Comparison of ENCODE assay signal across 10 mouse cellular contexts in the genomic region with DNA sequence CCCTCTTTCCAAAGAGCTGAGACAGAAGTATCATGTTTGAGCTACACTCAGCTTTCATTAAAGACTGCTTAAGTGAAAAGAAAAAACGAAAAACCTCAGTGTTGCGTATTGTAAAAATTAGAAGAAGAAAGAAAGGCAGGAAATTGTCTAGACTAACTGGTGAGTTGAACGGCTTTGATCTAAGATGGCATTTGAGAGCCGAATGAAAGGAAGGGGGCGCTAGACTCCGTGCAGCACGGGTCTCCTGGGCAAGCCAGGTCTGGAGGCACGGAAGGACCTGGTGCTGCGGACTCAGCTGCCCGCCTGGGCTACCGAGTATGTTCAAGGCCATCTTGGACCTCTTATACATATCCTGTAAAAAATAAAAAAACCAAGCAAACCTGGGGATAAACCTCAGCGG. TPM values are rescaled to one million over a fixed set of nuclear protein-coding genes. Genes with fewer than 3 reads are reported as not detected.
DNase-seq lines count a peak whose midpoint lies in the region; ATAC-seq and TF ChIP-seq lines count a peak whose summit lies in the region.
"Had no signal": no experiment of that assay in that cellular context is flagged by ENCODE, and none has a peak within 500 bp of the region (broad histone marks: within the 10 kb centered on the region; RNA-seq: fewer than 3 reads in every experiment).

No protein-coding gene starts in this region.

- TF ChIP-seq CTCF in gastrocnemius, adult 2 months (IDR thresholded peaks at IDR 0.05), result peak; percentile 26; the same call in 1 of the 2 replicates
- peak; percentile 42 for TF ChIP-seq CTCF in lung, postnatal 0 days (IDR thresholded peaks at IDR 0.05)

- ATAC-seq in lung, postnatal 0 days, result no peak
- no peak for ATAC-seq in midbrain, embryonic 14.5 days (ENCODE audit: low FRiP score, low TSS enrichment)

- DNase-seq in gastrocnemius, adult 2 months, result no peak
- DNase-seq in gastrocnemius, postnatal 36 days, result no peak
- DNase-seq in lung, postnatal 0 days (ENCODE audit: low spot score), result no peak
- DNase-seq in lung, postnatal 36 days, result no peak
- peak; percentile 28 for DNase-seq in T-cell, adult 2 months (ENCODE audit: low spot score)
- DNase-seq in midbrain, embryonic 14.5 days, result no peak
- DNase-seq in heart, adult 18-20 months, result no peak
- DNase-seq in lung, postnatal 10 days, result no peak
- DNase-seq: cerebellum, adult 2 months had no signal

- WGBS in lung, postnatal 0 days, result 53% methylated on average over 12 of the region's 12 CpGs
- 63% methylated on average over 12 of the region's 12 CpGs for WGBS in midbrain, embryonic 14.5 days

- no peak overlapping the region for H3K4me2 ChIP-seq in lung, postnatal 0 days (replicated peaks; ENCODE audit: low read depth, low read length)
- no peak overlapping the region for H3K4me2 ChIP-seq in midbrain, embryonic 14.5 days (ENCODE audit: low read length)
- H3K4me2 ChIP-seq: limb, embryonic 13.5 days had no signal

- H3K9ac ChIP-seq in lung, postnatal 0 days (replicated peaks; ENCODE audit: low read depth), result no peak overlapping the region
- H3K9ac ChIP-seq in midbrain, embryonic 14.5 days (replicated peaks; ENCODE audit: low read length), result no peak overlapping the region
- H3K9ac ChIP-seq: limb, embryonic 13.5 days had no signal

- H3K9me3 ChIP-seq in lung, postnatal 0 days (ENCODE audit: low read length), result no peaks in the 10 kb centered on the region
- no peaks in the 10 kb centered on the region for H3K9me3 ChIP-seq in midbrain, embryonic 14.5 days (ENCODE audit: control insufficient read depth, low read length)
- H3K9me3 ChIP-seq: limb, embryonic 13.5 days had no signal

- H3K27ac ChIP-seq in gastrocnemius, adult 2 months, result no peak overlapping the region
- H3K27ac ChIP-seq in lung, postnatal 0 days (ENCODE audit: low read length), result no peak overlapping the region
- peak overlapping the region; percentile 72 for H3K27ac ChIP-seq in midbrain, embryonic 14.5 days (replicated peaks; ENCODE audit: low read depth, low read length)
- H3K27ac ChIP-seq: limb, embryonic 13.5 days had no signal

- TF ChIP-seq EP300 in lung, postnatal 0 days (IDR thresholded peaks at IDR 0.05), result no peak

- no peaks in the 10 kb centered on the region for H3K27me3 ChIP-seq in lung, postnatal 0 days (replicated peaks; ENCODE audit: insufficient read depth, low read length)
- H3K27me3 ChIP-seq in midbrain, embryonic 14.5 days (ENCODE audit: control insufficient read depth, insufficient read depth, low read length), result no peaks in the 10 kb centered on the region
- H3K27me3 ChIP-seq: limb, embryonic 13.5 days had no signal

- no peaks in the 10 kb centered on the region for H3K4me1 ChIP-seq in lung, postnatal 0 days (ENCODE audit: insufficient read depth, low read depth, low read length)
- H3K4me1 ChIP-seq in midbrain, embryonic 14.5 days (ENCODE audit: control insufficient read depth, insufficient read depth, low read length), result peaks cover 13% of the 10 kb centered on the region; the same call in 1 of the 2 replicates

- H3K4me3 ChIP-seq in gastrocnemius, adult 2 months, result no peak overlapping the region
- H3K4me3 ChIP-seq in lung, postnatal 0 days (ENCODE audit: low read depth, low read length), result no peak overlapping the region
- no peak overlapping the region for H3K4me3 ChIP-seq in midbrain, embryonic 14.5 days (replicated peaks; ENCODE audit: low read depth, low read length)
- H3K4me3 ChIP-seq: limb, embryonic 13.5 days had no signal

- no peaks in the 10 kb centered on the region for H3K36me3 ChIP-seq in lung, postnatal 0 days (ENCODE audit: insufficient read depth, low read length)
- no peaks in the 10 kb centered on the region for H3K36me3 ChIP-seq in midbrain, embryonic 14.5 days (ENCODE audit: control insufficient read depth, insufficient read depth, low read length)
- H3K36me3 ChIP-seq: limb, embryonic 13.5 days had no signal

- intact Hi-C loops in gastrocnemius, adult 2 months (cut with DNase I), result no loop called here
- intact Hi-C loops in gastrocnemius, postnatal 36 days (cut with DNase I), result no loop called here

RNA-seq across cellular contexts. Expression of a gene that starts 21.1 kb away (rescaled TPM):
- total RNA-seq in gastrocnemius, adult 2 months (2021), result 1 to 10 TPM; 1.9 to 2.8 TPM
- 1 to 10 TPM; 1.6 to 2.0 TPM for total RNA-seq in gastrocnemius, postnatal 36 days (2021)
- 3.5 and 4.0 TPM in 2 replicates for polyA plus RNA-seq in lung, postnatal 0 days (2015; fragmentation: Nextera tagmentation; extraction: Ambion mirVana)
- polyA plus RNA-seq in midbrain, embryonic 14.5 days (2014; fragmentation: Nextera tagmentation; extraction: Ambion mirVana), result 5.4 and 6.2 TPM in 2 replicates
- total RNA-seq in heart, adult 18-20 months (2021), result 1 to 10 TPM; 3.0 to 3.1 TPM

RNA-seq across cellular contexts. Expression of a gene that starts 52.2 kb away (rescaled TPM):
- total RNA-seq in gastrocnemius, adult 2 months (2021), result 10 to 100 TPM; 32.2 to 34.3 TPM
- 10 to 100 TPM; 25.7 to 29.8 TPM for total RNA-seq in gastrocnemius, postnatal 36 days (2021)
- polyA plus RNA-seq in lung, postnatal 0 days (2015; fragmentation: Nextera tagmentation; extraction: Ambion mirVana), result 13.3 and 15.6 TPM in 2 replicates
- 29.0 and 30.3 TPM in 2 replicates for polyA plus RNA-seq in midbrain, embryonic 14.5 days (2014; fragmentation: Nextera tagmentation; extraction: Ambion mirVana)
- total RNA-seq in heart, adult 18-20 months (2021), result 10 to 100 TPM; 30.9 to 32.2 TPM
